Mouse (Mus musculus) small intestine, adult 2 months (tissue): ENCODE results near the gene Aldh16a1. TPM values are rescaled to one million over a fixed set of nuclear protein-coding genes. Genes with fewer than 3 reads are reported as not detected.
A peak's percentile ranks its signal among the peaks of the same experiment; 100 is the strongest.

ENCODE experiments used
- H3K27ac ChIP-seq: fragments of 200-500 bp; 2 replicates; pipeline ENCODE4 v1.5.1; 2012; ENCODE audit warnings: low read depth, low read length, control low read depth, inconsistent platforms; ENCODE audit not compliant: insufficient read depth
- H3K27me3 ChIP-seq: fragments of 200-500 bp; 2 replicates; pipeline ENCODE4 v1.6.1; 2012; ENCODE audit warnings: mild to moderate bottlenecking, moderate library complexity, low read length, inconsistent platforms; ENCODE audit not compliant: control insufficient read depth, insufficient read depth
- H3K36me3 ChIP-seq: fragments of 200-500 bp; 2 replicates; pipeline ENCODE4 v1.6.1; 2012; ENCODE audit warnings: mild to moderate bottlenecking, low read length, control low read depth, inconsistent platforms; ENCODE audit not compliant: control insufficient read depth, insufficient read depth
- H3K4me1 ChIP-seq: fragments of 200-500 bp; 2 replicates; pipeline ENCODE4 v1.6.1; 2012; ENCODE audit warnings: low read length, inconsistent platforms, mixed read lengths; ENCODE audit not compliant: control insufficient read depth, insufficient read depth, insufficient read length
- H3K4me3 ChIP-seq: fragments of 200-500 bp; 2 replicates; pipeline ENCODE4 v1.5.1; 2012; ENCODE audit warnings: low read depth, mild to moderate bottlenecking, control low read depth, inconsistent platforms, low read length, moderate library complexity
- CTCF ChIP-seq: fragments of 200-500 bp; IDR thresholded peaks from 2 replicates; pipeline ENCODE4 v1.5.1; 2012; ENCODE audit warnings: low read depth, mild to moderate bottlenecking, control low read depth, inconsistent platforms, low read length, moderate library complexity, mixed read lengths; ENCODE audit not compliant: insufficient replicate concordance, insufficient read length; ENCODE audit errors: extremely low read depth
- POLR2A ChIP-seq: fragments of 200-500 bp; IDR thresholded peaks from 2 replicates; pipeline ENCODE4 v1.6.1; 2012; ENCODE audit warnings: low read depth, mild to moderate bottlenecking, control low read depth, inconsistent platforms, low read length, moderate library complexity
- WGBS: fragments of 180-500 bp; shearing (Covaris S2); methylation state at CpG from one replicate; pipeline ENCODE4 v1.1.7; 2018; 5-methylcytosine and 5-hydroxymethylcytosine counted together
- polyA plus RNA-seq: library from polyadenylated mRNA; depleted of rRNA; stranded (reverse); fragments of >200 nt; gene quantifications from 2 replicates; pipeline ENCODE4 v1.2.3, GENCODE M21; 2012

Aldh16a1 gene
- polyA plus RNA-seq, 1 experiment, result 253 TPM

DNA sequence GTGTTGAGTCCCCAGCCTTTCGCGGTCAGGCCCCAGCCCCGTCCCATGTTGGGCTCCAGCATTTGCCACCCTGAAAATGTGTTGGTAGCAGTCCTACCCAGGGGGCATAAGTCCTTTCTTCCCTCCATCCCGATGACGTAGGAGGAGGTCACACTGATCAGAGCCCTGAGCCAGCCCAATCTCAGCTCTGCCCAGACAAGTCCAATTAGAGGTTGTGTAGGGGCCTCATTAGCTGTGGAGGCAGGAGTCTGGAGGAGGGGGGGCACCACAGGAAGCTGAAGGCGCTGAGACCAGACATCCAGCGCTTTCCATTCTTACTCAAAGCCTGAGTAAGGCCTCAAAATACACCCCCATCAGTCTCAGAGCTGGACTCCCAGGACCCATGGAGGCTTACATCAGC lies 31.5 kb upstream of the Aldh16a1 start:
- 74% methylated on average over 7 of the region's 7 CpGs for WGBS
- peaks cover 10% of the 10 kb centered on the region for H3K4me1 ChIP-seq
- TF ChIP-seq CTCF (no peak), POLR2A (no peak)
- H3K27me3 ChIP-seq, result peaks cover 28% of the 10 kb centered on the region
- H3K4me3 ChIP-seq, result no peak overlapping the region
- no peak overlapping the region for H3K27ac ChIP-seq
- H3K36me3 ChIP-seq, result no peaks in the 10 kb centered on the region

DNA sequence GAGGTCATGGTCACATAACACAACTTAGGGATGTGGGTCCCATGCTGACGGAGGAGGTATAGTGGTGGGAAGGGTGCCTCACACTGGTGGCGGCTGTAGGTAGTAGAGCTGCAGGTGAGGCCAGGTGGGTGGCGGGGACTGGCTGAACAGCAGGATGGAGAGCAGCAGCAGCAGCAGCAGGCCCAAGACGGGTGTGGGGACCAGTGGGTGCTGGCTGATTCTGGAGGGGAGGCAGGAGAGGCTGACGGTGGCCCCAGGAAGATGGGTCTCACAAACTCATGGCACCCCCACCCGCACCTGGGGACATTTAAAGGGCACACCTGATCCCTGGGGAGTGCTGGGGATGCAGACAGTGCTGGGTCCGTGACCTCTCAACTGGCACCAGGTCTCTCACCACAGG lies 29.3 kb upstream of the Aldh16a1 start:
- Histone ChIP-seq H3K27ac (no peak overlapping the region), H3K27me3 (peaks cover 32% of the 10 kb centered on the region), H3K4me3 (no peak overlapping the region), H3K36me3 (no peaks in the 10 kb centered on the region), H3K4me1 (peaks cover 10% of the 10 kb centered on the region)
- TF ChIP-seq CTCF (no peak), POLR2A (no peak)
- WGBS, result 68% methylated on average over 7 of the region's 7 CpGs

DNA sequence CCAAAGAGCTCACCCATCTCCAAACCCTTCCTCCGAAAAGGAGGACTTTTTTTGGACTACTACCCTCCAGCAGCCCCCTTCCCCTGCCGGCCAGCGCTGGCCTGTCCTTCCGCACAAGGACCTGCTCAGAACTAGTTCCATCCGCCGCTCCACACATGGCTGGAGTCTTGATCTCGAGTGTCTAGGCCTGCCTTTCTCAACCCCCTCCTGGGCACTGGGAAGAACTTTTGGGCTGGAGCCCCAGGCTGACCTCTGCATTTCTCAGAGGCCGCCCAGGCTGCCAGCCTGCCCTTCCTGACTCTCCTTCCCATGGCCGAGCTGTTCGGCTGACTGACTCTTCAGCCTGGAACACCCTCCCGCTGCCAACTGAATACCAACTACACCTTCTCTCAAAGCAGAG lies 28.2 kb upstream of the Aldh16a1 start:
- Histone ChIP-seq H3K4me1 (peaks cover 10% of the 10 kb centered on the region), H3K27ac (no peak overlapping the region), H3K36me3 (no peaks in the 10 kb centered on the region), H3K27me3 (peaks cover 42% of the 10 kb centered on the region), H3K4me3 (peak overlapping the region; percentile 40)
- TF ChIP-seq POLR2A, result no peak
- no peak for TF ChIP-seq CTCF
- WGBS, result 20% methylated on average over 11 of the region's 11 CpGs

DNA sequence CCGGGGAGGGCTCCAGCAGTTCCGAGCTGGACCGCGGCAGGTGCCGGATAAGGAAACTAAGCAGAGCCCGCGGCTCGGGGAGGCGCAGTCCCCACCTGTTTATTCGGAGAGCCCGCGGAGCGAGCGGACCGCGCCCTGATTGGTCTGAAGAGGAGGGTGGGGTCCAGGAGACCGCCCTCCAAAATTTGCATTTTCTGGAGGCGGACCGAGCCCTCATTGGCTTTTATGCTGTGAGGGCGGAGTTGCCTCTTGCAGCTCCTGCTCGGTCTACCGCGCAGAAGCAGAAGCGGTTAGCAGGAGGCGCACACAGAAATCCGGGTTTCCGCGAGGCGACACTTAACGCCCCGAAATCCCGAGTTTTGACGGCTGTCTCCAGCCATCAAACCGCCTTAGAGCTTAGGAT lies 27.8 kb upstream of the Aldh16a1 start:
- Histone ChIP-seq H3K27me3 (peaks cover 46% of the 10 kb centered on the region), H3K27ac (no peak overlapping the region), H3K4me3 (peak overlapping the region; percentile 54), H3K36me3 (no peaks in the 10 kb centered on the region), H3K4me1 (peaks cover 10% of the 10 kb centered on the region)
- TF ChIP-seq CTCF, result no peak
- under 1% methylated on average over 34 of the region's 34 CpGs for WGBS

DNA sequence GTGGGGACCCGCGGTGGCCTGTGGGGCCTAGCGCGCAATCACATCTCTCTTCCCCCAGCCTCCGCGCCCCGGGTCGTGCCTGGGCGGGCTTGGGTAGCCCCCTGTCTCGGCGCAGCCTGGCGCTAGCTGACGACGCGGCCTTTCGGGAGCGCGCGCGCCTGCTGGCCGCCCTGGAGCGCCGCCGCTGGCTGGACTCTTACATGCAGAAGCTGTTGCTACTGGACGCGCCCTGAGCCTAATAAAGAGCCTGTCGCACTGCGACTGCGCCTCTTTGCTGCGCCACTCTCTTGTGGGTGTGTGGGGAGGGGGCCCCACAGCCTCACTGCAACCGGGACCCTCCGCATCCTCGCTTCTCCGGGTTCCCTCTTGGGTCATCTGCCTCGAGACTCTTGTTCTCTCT lies 27.2 kb upstream of the Aldh16a1 start:
- peaks cover 53% of the 10 kb centered on the region for H3K27me3 ChIP-seq
- whole genome bisulfite sequencing, result 5% methylated on average over 35 of the region's 35 CpGs
- no peaks in the 10 kb centered on the region for H3K36me3 ChIP-seq
- TF ChIP-seq CTCF (no peak), POLR2A (no peak)
- peak overlapping the region; percentile 11; the same call in 1 of the 2 replicates for H3K4me3 ChIP-seq
- no peak overlapping the region for H3K27ac ChIP-seq
- H3K4me1 ChIP-seq, result peaks cover 10% of the 10 kb centered on the region

DNA sequence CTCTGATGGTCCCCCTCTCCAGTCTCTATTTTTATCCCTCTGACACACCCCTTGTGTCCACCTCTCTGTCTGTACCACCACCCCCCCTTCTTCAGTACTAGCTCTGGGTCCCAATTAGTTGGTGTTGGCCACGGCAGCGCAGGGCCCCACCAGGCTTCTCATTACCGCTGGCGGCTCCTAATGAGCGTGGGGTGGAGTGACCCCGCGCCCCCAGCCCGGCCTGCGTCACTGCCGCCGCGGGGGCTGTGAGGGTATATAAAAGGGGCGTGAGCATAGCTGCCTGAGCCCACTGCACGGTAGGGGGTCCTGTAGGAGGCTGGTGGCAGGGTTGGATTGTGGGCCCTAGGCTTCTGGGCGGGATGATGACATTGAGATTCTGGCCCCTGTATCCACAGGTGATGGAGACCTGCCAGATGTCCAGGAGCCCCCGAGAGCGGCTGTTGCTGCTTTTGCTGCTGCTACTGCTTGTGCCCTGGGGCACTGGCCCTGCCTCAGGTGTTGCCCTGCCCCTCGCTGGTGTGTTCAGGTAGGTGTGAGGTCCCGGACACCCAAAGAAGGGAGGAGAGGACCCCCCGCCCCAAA lies 26.6 kb upstream of the Aldh16a1 start, which contains the start of gene Pth2:
Gene Pth2, plus strand, starts transcription at position 100 of the 582 bp plus-strand sequence.
- TF ChIP-seq CTCF (no peak), POLR2A (no peak)
- H3K27me3 ChIP-seq, result peaks cover 59% of the 10 kb centered on the region
- H3K27ac ChIP-seq, result no peak within 1 kb of the TSS
- no peaks in the 10 kb centered on the region for H3K36me3 ChIP-seq
- H3K4me3 ChIP-seq, result peak within 1 kb of the TSS; percentile 11; the same call in 1 of the 2 replicates
- 28% methylated on average over 20 of the region's 20 CpGs for WGBS
- peaks cover 10% of the 10 kb centered on the region for H3K4me1 ChIP-seq

DNA sequence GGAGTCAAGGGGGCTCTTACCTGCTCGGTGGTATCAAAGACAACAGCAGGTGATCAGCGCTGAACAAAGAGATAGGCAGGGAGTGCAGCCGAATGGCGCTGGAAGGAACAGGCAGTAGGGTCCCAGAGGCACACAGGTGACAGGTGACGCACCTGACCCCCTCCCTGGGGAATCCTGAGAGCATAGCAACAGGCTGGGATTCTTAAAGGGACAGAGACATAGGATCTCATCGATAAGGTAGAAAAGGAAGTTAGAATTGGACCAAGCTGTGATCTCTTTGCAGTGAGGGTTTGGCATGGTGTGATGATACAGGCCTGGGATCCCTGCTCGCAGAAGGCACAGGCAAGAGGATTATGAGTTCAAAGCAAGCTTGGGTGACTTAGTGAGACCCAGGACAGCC lies 25.1 kb upstream of the Aldh16a1 start, which contains the start of gene Gfy:
Gene Gfy, minus strand, starts transcription at position 101 of the 400 bp plus-strand sequence.
- TF ChIP-seq POLR2A (no peak), CTCF (no peak)
- Histone ChIP-seq H3K36me3 (no peaks in the 10 kb centered on the region), H3K27ac (no peak within 1 kb of the TSS), H3K4me3 (no peak within 1 kb of the TSS), H3K4me1 (peaks cover 10% of the 10 kb centered on the region), H3K27me3 (peaks cover 64% of the 10 kb centered on the region)
- 33% methylated on average over 7 of the region's 7 CpGs for WGBS

DNA sequence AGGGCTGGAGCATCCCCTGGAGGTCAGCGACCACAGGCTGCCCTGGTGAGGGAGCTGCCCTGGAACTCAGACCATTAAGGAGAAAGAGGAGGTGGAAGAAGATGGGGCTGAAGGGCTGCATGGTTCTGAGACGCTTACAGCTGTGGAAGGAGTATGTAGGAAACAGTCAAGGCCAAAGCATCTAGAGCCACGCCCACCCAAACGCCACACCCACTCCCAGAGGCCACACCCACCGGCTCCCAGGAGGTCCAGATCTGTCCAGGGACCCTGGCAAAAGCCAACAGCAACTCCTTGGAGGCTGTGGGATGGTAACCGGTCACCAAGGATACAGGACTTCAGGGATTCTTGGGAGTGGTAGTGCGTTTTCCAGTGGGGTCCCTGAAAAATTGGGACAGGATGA lies 24.2 kb upstream of the Aldh16a1 start:
- Histone ChIP-seq H3K4me1 (peaks cover 10% of the 10 kb centered on the region), H3K36me3 (no peaks in the 10 kb centered on the region), H3K4me3 (no peak overlapping the region), H3K27me3 (peaks cover 68% of the 10 kb centered on the region), H3K27ac (no peak overlapping the region)
- 23% methylated on average over 7 of the region's 7 CpGs for WGBS
- TF ChIP-seq POLR2A (no peak), CTCF (no peak)
